Mouse (Mus musculus) neural tube, embryonic 12.5 days (tissue): ENCODE data around the gene Cox4i2. TPM values are rescaled to one million over a fixed set of nuclear protein-coding genes. Genes with fewer than 3 reads are reported as not detected.

Source experiments
- ATAC-seq: fragments of 200-750 bp; cut with Nextera tagmentation; 2 replicates; pipeline ENCODE4 v1.8.0; 2017; ENCODE audit warnings: low read depth, mild to moderate bottlenecking, moderate TSS enrichment, moderate library complexity; ENCODE audit not compliant: low FRiP score
- H3K27ac ChIP-seq: fragments of 300-500 bp; sonication (generic); 2 replicates; pipeline ENCODE4 v1.5.1; 2016
- H3K27me3 ChIP-seq: fragments of 300-500 bp; sonication (generic); replicated peaks from 2 replicates; pipeline ENCODE4 v1.6.1; 2016; ENCODE audit warnings: mild to moderate bottlenecking
- H3K36me3 ChIP-seq: fragments of 300-500 bp; sonication (generic); 2 replicates; pipeline ENCODE4 v1.6.1; 2016; ENCODE audit warnings: mild to moderate bottlenecking
- H3K4me1 ChIP-seq: fragments of 300-500 bp; sonication (generic); 2 replicates; pipeline ENCODE4 v1.6.1; 2016
- H3K4me2 ChIP-seq: fragments of 300-500 bp; sonication (generic); replicated peaks from 2 replicates; pipeline ENCODE4 v1.6.1; 2016; ENCODE audit warnings: mild to moderate bottlenecking
- H3K4me3 ChIP-seq: fragments of 300-500 bp; sonication (generic); 2 replicates; pipeline ENCODE4 v1.5.1; 2016
- H3K9ac ChIP-seq: fragments of 300-500 bp; sonication (generic); 2 replicates; pipeline ENCODE4 v1.6.1; 2016; ENCODE audit warnings: mild to moderate bottlenecking
- H3K9me3 ChIP-seq: fragments of 300-500 bp; sonication (generic); 2 replicates; pipeline ENCODE4 v1.6.1; 2016; ENCODE audit warnings: mild to moderate bottlenecking
- WGBS: fragments of 180-500 bp; shearing (Covaris S2); methylation state at CpG from one replicate; pipeline ENCODE4 v1.1.7; 2016; 5-methylcytosine and 5-hydroxymethylcytosine counted together
- polyA plus RNA-seq: library from polyadenylated mRNA; unstranded; fragments of >200 nt; fragmentation: Nextera tagmentation; extraction: Ambion mirVana; gene quantifications from 2 replicates; pipeline ENCODE4 v1.2.1, GENCODE M21; 2016

Gene Cox4i2
- polyA plus RNA-seq, 1 experiment from 2014 or later = 3.7 TPM

- H3K9me3 ChIP-seq = no peaks in the 10 kb centered on the region
- H3K36me3 ChIP-seq = no peaks in the 10 kb centered on the region
- 0 out of 2 replicates have a peak overlapping the region, but pooled peaks have one; percentile 64 for H3K27ac ChIP-seq
- H3K27me3 ChIP-seq = no peaks in the 10 kb centered on the region
- H3K9ac ChIP-seq = peak overlapping the region; percentile 87
- ATAC-seq = no peak
- peaks cover 62% of the 10 kb centered on the region for H3K4me1 ChIP-seq
- H3K4me3 ChIP-seq = peak overlapping the region; percentile 68
- H3K4me2 ChIP-seq = peak overlapping the region; percentile 92
- under 1% methylated on average over 22 of the region's 22 CpGs for WGBS
Measured at GRCm38 (mm10) chr2:152736748-152737147, 17.2 kb upstream of the Cox4i2 start.

DNA sequence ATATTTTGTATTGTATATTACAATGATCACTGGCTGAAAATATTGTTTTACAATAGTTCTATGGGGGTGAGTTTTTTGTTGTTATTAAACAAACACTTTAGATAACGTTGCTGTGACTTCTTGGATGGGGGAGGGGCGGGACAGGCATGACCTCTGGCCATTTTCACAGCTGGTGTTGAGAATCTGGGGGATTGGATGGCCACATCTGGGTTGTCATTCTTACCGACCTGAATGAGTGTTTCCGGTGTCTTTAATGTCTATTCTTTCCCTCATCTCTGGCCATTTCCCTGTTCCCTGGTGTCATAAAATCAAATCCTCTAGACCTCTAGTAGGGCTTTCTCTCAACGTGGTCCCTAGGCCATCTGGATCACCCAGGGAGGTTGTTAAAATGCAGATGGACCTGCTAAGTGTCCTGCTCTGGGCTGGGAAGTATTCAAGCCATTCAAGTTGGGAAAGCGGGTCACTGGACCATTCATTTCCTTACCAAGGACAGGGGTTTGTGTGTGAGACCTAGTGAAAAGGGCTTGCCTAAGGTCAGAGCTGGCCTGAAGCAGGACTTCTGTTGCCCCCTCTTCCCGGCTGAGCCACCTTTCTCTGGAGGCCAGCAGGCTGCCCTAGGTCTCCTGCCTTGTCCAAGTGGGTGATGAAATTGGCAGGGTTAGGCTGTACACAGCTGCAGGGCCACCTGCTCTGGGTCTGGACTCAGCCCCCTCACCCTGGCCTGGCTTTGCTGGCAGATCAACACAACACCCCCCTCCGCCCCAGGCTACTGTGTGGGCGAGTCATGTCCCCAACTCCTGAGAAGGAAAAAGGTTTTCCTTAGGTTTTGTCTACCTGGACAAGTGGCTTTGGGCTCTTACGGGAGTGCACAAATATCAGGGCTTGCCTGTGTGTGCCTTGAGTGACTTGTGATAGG lies 16.4 kb upstream of the Cox4i2 start:
- H3K4me3 ChIP-seq = peak overlapping the region; percentile 68

GRCm38 (mm10) chr2:152738341-152738740 lies 15.6 kb upstream of the Cox4i2 start:
- Histone ChIP-seq H3K27me3 (no peaks in the 10 kb centered on the region), H3K9me3 (no peaks in the 10 kb centered on the region), H3K9ac (peak overlapping the region; percentile 87), H3K36me3 (no peaks in the 10 kb centered on the region), H3K4me3 (peak overlapping the region; percentile 68), H3K27ac (peak overlapping the region; percentile 3; the same call in 1 of the 2 replicates), H3K4me1 (peaks cover 67% of the 10 kb centered on the region), H3K4me2 (peak overlapping the region; percentile 92)
- no peak for ATAC-seq
- 62% methylated on average over 2 of the region's 2 CpGs for WGBS

More for the DNA sequence above, 16.4 kb upstream of the Cox4i2 start:
- peak overlapping the region; percentile 87 for H3K9ac ChIP-seq
- no peaks in the 10 kb centered on the region for H3K36me3 ChIP-seq
- 8% methylated on average over 10 of the region's 10 CpGs for WGBS
- peak overlapping the region; percentile 3; the same call in 1 of the 2 replicates for H3K27ac ChIP-seq
- no peaks in the 10 kb centered on the region for H3K9me3 ChIP-seq
- no peaks in the 10 kb centered on the region for H3K27me3 ChIP-seq
- peak overlapping the region; percentile 92 for H3K4me2 ChIP-seq
- ATAC-seq = no peak
- peaks cover 67% of the 10 kb centered on the region for H3K4me1 ChIP-seq

DNA sequence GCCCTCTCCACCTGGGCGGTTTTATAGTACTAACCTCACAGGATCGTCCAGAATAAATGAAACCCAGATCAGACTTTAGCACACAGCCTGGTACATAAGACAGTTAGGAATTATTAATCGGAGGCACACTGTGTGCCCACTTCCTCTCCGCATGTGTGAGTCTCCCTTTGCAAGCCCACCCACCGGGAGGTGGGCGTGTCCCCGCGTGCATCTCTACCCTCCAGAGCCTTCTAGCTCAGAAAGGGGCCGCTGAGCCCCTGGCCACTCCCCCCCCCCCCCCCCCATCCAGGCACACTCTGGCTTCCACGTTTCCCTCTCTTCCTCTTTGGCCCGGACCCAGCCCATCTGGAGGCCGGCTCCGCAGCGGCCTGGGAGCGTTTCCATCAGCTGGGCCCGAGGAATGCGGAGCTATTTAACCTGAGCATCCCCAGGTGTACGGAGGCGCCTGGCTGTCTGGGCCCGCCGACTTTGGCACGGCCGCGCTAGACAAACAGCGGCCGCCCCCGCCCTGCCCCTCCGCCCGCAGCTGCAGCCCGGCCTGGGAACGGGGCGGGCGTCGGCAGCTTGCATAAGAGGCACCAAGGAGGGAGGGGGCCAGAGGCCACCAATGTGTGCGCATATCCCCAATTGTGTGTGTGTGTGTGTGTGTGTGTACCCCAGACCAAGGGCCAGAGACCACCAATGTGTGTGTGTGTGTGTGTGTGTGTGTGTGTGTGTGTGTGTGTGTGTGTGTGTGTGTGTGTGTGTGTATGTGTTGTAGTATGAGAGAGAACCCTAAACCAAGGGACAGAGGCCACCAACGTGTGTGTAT lies 14.7 kb upstream of the Cox4i2 start:
- H3K9me3 ChIP-seq = no peaks in the 10 kb centered on the region
- H3K4me1 ChIP-seq = peaks cover 64% of the 10 kb centered on the region
- peak overlapping the region; percentile 55 for H3K9ac ChIP-seq
- ATAC-seq = peak; percentile 27
- H3K27me3 ChIP-seq = no peaks in the 10 kb centered on the region
- WGBS = under 1% methylated on average over 36 of the region's 36 CpGs
- peak overlapping the region; percentile 92 for H3K4me2 ChIP-seq
- no peaks in the 10 kb centered on the region for H3K36me3 ChIP-seq
- H3K27ac ChIP-seq = peak overlapping the region; percentile 37; the same call in 1 of the 2 replicates
- peak overlapping the region; percentile 37 for H3K4me3 ChIP-seq

- Histone ChIP-seq H3K27me3 (no peaks in the 10 kb centered on the region), H3K4me2 (peak overlapping the region; percentile 92), H3K9me3 (no peaks in the 10 kb centered on the region), H3K36me3 (no peaks in the 10 kb centered on the region), H3K27ac (no peak overlapping the region), H3K4me1 (peaks cover 59% of the 10 kb centered on the region), H3K9ac (no peak overlapping the region), H3K4me3 (no peak overlapping the region)
- 33% methylated on average over 3 of the region's 3 CpGs for WGBS
- no peak for ATAC-seq
Measured at GRCm38 (mm10) chr2:152739842-152740260, 14.1 kb upstream of the Cox4i2 start.

DNA sequence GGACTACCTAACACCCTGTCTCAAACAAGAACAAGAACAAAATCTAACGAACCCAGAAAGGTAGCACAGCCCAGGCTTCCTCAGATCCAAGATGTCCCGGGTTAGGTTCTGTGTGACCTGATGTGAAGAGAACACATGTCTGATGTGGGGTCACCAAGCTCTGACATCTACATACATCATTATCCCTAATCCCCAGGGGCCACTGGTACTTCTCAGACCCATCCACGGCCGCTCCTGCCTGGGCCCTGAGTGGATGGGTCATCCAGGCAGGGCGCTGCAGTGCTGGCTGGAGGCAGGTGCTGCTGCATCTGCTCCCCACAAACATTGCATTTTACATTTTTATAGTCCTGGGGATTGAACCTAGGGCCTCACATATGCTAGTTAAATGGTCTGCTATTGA lies 13.5 kb upstream of the Cox4i2 start:
- no peak overlapping the region for H3K4me2 ChIP-seq
- H3K9me3 ChIP-seq = no peaks in the 10 kb centered on the region
- 62% methylated on average over 5 of the region's 5 CpGs for WGBS
- peaks cover 55% of the 10 kb centered on the region for H3K4me1 ChIP-seq
- H3K27ac ChIP-seq = no peak overlapping the region
- no peak overlapping the region for H3K9ac ChIP-seq
- no peak for ATAC-seq
- no peaks in the 10 kb centered on the region for H3K36me3 ChIP-seq
- H3K27me3 ChIP-seq = no peaks in the 10 kb centered on the region
- no peak overlapping the region for H3K4me3 ChIP-seq

DNA sequence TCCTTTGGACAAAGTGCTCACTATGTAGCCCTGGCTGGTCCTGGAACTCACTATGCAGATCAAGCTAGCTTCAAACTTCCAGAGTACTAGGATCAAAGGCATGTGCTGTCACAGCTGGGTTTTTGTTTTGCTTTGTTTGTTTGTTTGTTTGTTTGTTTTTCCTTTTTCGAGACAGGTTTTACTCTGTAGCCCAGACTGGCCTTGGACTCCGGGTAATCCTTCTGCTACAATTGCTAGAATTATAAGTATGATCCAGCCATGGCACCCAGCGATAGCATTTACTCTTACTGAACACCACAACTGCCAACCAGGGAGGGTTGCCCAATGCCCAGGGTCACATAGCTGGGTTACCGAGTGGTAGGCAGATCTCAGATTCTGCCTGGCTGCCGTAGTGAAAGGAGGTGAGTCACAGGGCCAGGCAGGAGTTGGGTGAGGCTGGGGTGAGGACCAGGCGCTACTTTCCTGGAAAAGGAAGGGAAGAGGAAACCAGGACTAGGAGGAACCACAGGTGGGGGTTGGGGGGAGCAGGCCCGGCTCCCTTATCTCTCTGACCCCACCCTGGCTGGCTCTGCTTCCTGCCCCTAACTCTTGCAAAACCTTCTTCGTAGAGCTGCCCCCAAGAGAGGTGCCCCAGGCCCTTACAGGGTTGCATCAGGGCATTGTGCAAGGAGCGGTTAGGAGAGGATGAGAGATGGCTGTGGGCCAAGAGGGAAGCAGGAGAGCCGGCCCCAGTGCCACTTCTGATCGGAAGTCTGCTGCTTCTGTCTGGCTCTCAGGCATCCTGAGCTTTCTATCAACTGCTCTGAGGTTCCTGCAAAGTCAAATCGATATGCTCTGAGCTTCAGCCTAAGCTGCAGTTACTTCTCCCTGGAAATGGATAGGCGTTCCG lies 12.6 kb upstream of the Cox4i2 start:
- no peaks in the 10 kb centered on the region for H3K36me3 ChIP-seq
- H3K4me3 ChIP-seq = no peak overlapping the region
- ATAC-seq = peak; percentile 31; the same call in 1 of the 2 replicates
- no peaks in the 10 kb centered on the region for H3K9me3 ChIP-seq
- H3K27ac ChIP-seq = 0 out of 2 replicates have a peak overlapping the region, but pooled peaks have one; percentile 18
- WGBS = 56% methylated on average over 14 of the region's 14 CpGs
- peaks cover 47% of the 10 kb centered on the region for H3K4me1 ChIP-seq
- H3K9ac ChIP-seq = peak overlapping the region; percentile 49; the same call in 1 of the 2 replicates
- H3K4me2 ChIP-seq = peak overlapping the region; percentile 40
- no peaks in the 10 kb centered on the region for H3K27me3 ChIP-seq

- Histone ChIP-seq H3K27me3 (no peaks in the 10 kb centered on the region), H3K9ac (no peak overlapping the region), H3K4me3 (no peak overlapping the region), H3K4me2 (no peak overlapping the region), H3K9me3 (no peaks in the 10 kb centered on the region), H3K27ac (no peak overlapping the region), H3K36me3 (no peaks in the 10 kb centered on the region), H3K4me1 (peaks cover 39% of the 10 kb centered on the region)
- no peak; the same call in 1 of the 2 replicates for ATAC-seq
- WGBS = 24% methylated on average over 10 of the region's 10 CpGs
Measured at GRCm38 (mm10) chr2:152742435-152742834, 11.5 kb upstream of the Cox4i2 start.

GRCm38 (mm10) chr2:152756474-152757393 lies 2.8 kb downstream of the Cox4i2 start:
- Histone ChIP-seq H3K4me3 (no peak overlapping the region), H3K36me3 (no peaks in the 10 kb centered on the region), H3K27ac (no peak overlapping the region), H3K4me1 (peaks cover 15% of the 10 kb centered on the region), H3K4me2 (no peak overlapping the region), H3K9me3 (no peaks in the 10 kb centered on the region), H3K27me3 (no peaks in the 10 kb centered on the region; the same call in 1 of the 2 replicates), H3K9ac (no peak overlapping the region)
- no peak for ATAC-seq
- 55% methylated on average over 17 of the region's 17 CpGs for WGBS

DNA sequence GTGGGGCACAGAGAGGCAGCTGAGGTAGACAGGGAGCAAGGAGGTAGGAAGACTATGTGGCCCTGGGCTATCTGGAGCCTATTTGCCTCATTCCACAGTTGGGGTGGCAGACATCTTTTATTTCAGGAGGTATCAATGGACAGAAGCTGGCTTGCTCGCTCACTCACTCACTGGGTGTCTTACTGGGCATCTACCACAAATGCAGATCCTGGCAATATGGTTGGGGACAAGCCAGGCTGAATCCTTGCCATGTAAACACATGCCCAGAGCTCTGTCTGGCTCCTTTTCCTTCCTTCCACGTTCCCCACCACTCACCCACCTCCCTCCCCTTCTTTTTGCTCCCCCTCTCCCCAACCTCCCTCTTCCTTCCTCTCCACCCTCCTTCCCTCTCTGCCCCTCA lies 3.5 kb downstream of the Cox4i2 start:
- Histone ChIP-seq H3K4me3 (no peak overlapping the region), H3K27ac (no peak overlapping the region), H3K9ac (no peak overlapping the region), H3K27me3 (no peaks in the 10 kb centered on the region; the same call in 1 of the 2 replicates), H3K4me2 (no peak overlapping the region), H3K36me3 (no peaks in the 10 kb centered on the region), H3K4me1 (peaks cover 15% of the 10 kb centered on the region), H3K9me3 (no peaks in the 10 kb centered on the region)
- ATAC-seq = no peak
- 77% methylated on average over 2 of the region's 2 CpGs for WGBS
